Mouse (Mus musculus) thymus, adult 2 months (tissue): ENCODE measurements around the gene Igtp.

Experiments
- CTCF ChIP-seq: fragments of 200-500 bp; IDR thresholded peaks from 2 replicates; pipeline ENCODE4 v1.5.1; 2012; ENCODE audit warnings: mild to moderate bottlenecking, control low read depth, low read length, moderate library complexity, borderline replicate concordance; ENCODE audit not compliant: control insufficient read depth, poor library complexity, insufficient read depth; ENCODE audit errors: extremely low read depth
- POLR2A ChIP-seq: fragments of 200-500 bp; IDR thresholded peaks from 2 replicates; pipeline ENCODE4 v1.6.1; 2012; ENCODE audit warnings: mild to moderate bottlenecking, low read length, control low read depth, moderate library complexity; ENCODE audit not compliant: control insufficient read depth, poor library complexity, insufficient read depth; ENCODE audit errors: extremely low read depth

GRCm38 (mm10) chr11:58180756-58181155, 18.6 kb upstream of the Igtp start:
- TF ChIP-seq CTCF = no peak
- TF ChIP-seq POLR2A = no peak
